Mouse (Mus musculus): ENCODE data around the gene Gm48552. TPM values are rescaled to one million over a fixed set of nuclear protein-coding genes. Genes with fewer than 3 reads are reported as not detected.
A peak's percentile ranks its signal among the peaks of the same experiment; 100 is the strongest.

Gene Gm48552
- polyA plus RNA-seq, 1 experiment from 2014 or later: 1.7 TPM

GRCm38 (mm10) chr10:81349961-81350350 is 38.8 kb upstream of the Gm48552 start:
- Histone ChIP-seq H3K36me3 (ENCODE audit: control insufficient read depth, insufficient read depth, low read length) (peaks cover 9% of the 10 kb centered on the region), H3K4me2 (ENCODE audit: low read depth, low read length) (peak overlapping the region; percentile 88), H3K9ac (ENCODE audit: low read length) (peak overlapping the region; percentile 80), H3K4me3 (ENCODE audit: low read length) (peak overlapping the region; percentile 84), H3K9me3 (ENCODE audit: control insufficient read depth, low read length) (no peaks in the 10 kb centered on the region), H3K4me1 (replicated peaks; ENCODE audit: control insufficient read depth, insufficient read depth, low read length) (peaks cover 36% of the 10 kb centered on the region), H3K27me3 (ENCODE audit: control insufficient read depth, insufficient read depth, low read depth, low read length) (peaks cover under 1% of the 10 kb centered on the region), H3K27ac (ENCODE audit: low read length) (peak overlapping the region; percentile 61)
- no peak; the same call in 1 of the 2 replicates for ATAC-seq (ENCODE audit: low read depth)
- 1% methylated on average over 28 of the region's 29 CpGs for WGBS

DNA sequence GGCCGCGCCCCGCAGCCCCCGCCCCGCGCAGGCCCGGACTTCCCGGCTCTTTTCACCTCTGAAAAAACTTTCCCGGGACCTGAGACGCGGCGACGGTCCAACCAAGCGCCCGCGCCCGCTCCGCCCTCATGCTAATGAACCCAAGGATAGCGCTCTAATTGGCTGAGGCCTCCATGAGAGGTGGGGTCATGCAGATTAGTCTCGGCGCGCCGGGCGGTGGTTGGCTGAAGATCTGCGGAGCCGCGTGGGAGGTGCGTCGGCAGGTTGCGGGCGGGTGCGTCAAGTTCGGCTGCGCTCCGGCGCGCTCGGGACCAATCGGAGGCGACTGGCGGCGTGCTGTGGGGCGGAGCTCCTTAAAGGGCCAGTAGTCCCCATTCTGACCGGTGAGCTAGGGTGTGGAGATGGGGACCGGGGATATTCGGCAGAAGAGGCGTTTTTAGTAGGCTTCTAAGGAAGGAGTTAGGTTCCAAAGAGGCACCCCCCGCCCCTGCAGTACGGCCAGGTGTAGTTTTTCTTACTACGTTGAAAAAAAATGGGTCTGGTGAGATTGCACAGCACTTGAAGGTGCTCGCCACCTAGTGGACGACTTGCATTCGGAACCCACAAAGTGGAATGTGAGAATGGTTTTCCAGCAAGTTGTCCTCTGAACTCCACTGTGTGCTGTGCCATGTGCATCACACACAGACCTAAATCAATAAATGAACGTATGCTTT is 38.3 kb upstream of the Gm48552 start, which contains the start of gene Hmg20b:
Gene Hmg20b (minus strand): TSS at position 130 of the 713 bp plus-strand sequence.
- Histone ChIP-seq H3K9ac (ENCODE audit: low read length) (peak within 1 kb of the TSS; percentile 80), H3K27ac (ENCODE audit: low read length) (peak within 1 kb of the TSS; percentile 61), H3K36me3 (ENCODE audit: control insufficient read depth, insufficient read depth, low read length) (peaks cover 9% of the 10 kb centered on the region), H3K9me3 (ENCODE audit: control insufficient read depth, low read length) (no peaks in the 10 kb centered on the region), H3K4me1 (replicated peaks; ENCODE audit: control insufficient read depth, insufficient read depth, low read length) (peaks cover 36% of the 10 kb centered on the region), H3K27me3 (ENCODE audit: control insufficient read depth, insufficient read depth, low read depth, low read length) (no peaks in the 10 kb centered on the region; the same call in 1 of the 2 replicates), H3K4me3 (ENCODE audit: low read length) (peak within 1 kb of the TSS; percentile 84), H3K4me2 (ENCODE audit: low read depth, low read length) (peak within 1 kb of the TSS; percentile 88)
- ATAC-seq (ENCODE audit: low read depth): peak; percentile 97
- under 1% methylated on average over 54 of the region's 54 CpGs for WGBS

DNA sequence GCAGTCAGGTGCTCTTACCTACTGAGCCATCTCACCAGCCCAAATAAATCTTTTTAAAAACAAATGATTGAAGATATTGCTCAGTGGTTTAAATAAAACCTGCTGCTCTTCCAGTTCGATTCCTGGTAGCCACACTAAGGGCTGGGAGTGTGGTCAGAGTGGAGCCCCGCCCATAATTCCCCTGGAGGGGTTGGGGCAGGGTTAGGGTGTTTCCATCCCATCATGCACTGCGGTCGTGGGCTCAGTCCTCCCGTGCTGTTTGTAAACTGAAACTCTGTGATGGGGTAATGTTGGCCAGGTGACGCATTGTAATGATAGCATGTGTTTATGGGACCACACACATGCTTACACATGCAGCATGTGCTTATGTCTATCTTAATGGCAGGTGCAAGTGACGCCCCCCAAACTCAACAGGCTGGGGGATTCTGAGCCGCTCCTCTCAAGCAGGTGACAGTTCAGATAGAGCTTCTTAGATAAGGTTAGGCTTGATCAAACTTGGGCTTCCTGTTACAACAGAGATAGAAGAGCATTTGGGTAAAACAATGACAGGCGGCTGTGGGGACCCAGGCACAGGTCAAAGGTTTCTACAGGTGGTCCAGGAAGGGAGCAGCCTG is 37.0 kb upstream of the Gm48552 start:
- H3K4me3 ChIP-seq (ENCODE audit: low read length): no peak overlapping the region
- no peaks in the 10 kb centered on the region for H3K9me3 ChIP-seq (ENCODE audit: control insufficient read depth, low read length)
- H3K27ac ChIP-seq (ENCODE audit: low read length): no peak overlapping the region
- peaks cover 29% of the 10 kb centered on the region for H3K4me1 ChIP-seq (replicated peaks; ENCODE audit: control insufficient read depth, insufficient read depth, low read length)
- no peak overlapping the region; the same call in 1 of the 2 replicates for H3K9ac ChIP-seq (ENCODE audit: low read length)
- peaks cover 7% of the 10 kb centered on the region for H3K36me3 ChIP-seq (ENCODE audit: control insufficient read depth, insufficient read depth, low read length)
- H3K4me2 ChIP-seq (ENCODE audit: low read depth, low read length): no peak overlapping the region
- ATAC-seq (ENCODE audit: low read depth): no peak
- H3K27me3 ChIP-seq (ENCODE audit: control insufficient read depth, insufficient read depth, low read depth, low read length): no peaks in the 10 kb centered on the region; the same call in 1 of the 2 replicates
- 19% methylated on average over 9 of the region's 9 CpGs for WGBS

DNA sequence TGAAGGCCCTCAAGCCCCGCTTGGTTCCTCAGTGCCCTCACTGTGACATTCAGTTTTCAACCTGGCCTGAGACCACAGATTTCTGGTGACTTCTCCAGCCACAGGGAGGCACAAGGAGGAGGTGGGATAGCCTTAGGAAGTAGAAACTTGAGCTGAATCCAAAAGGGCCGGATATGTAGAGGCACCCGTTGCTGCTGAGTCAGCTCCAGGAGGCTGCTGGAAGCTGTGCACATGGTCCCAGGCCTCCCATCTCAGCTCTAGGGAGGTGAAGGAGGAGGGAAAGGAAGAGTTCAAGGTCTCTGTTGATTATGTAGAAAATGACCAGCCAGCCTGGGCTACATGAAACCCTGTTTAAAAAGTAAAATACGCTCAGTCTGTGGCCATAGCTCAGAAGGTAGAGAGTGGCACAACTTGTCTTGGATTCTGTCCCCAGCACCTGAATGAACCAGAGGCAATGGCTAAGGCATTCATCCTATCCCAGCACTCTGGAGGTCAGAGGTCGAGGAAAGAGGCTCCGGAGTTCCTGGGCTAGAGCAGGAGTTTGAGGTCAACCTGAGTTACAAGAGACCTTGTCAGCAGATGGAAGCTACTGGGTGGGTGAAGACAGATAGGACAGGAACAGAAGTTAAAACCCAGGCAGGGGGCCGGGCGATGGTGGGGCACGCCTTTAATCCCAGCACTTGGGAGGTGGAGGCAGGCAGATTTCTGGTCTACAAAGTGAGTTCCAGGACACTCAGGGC is 33.9 kb upstream of the Gm48552 start:
- peaks cover 25% of the 10 kb centered on the region for H3K4me1 ChIP-seq (replicated peaks; ENCODE audit: control insufficient read depth, insufficient read depth, low read length)
- H3K27ac ChIP-seq (ENCODE audit: low read length): no peak overlapping the region
- no peaks in the 10 kb centered on the region for H3K36me3 ChIP-seq (ENCODE audit: control insufficient read depth, insufficient read depth, low read length)
- no peak for ATAC-seq (ENCODE audit: low read depth)
- no peaks in the 10 kb centered on the region for H3K27me3 ChIP-seq (ENCODE audit: control insufficient read depth, insufficient read depth, low read depth, low read length)
- H3K9ac ChIP-seq (ENCODE audit: low read length): no peak overlapping the region
- WGBS: 62% methylated on average over 9 of the region's 9 CpGs
- H3K9me3 ChIP-seq (ENCODE audit: control insufficient read depth, low read length): no peaks in the 10 kb centered on the region
- no peak overlapping the region for H3K4me3 ChIP-seq (ENCODE audit: low read length)
- H3K4me2 ChIP-seq (ENCODE audit: low read depth, low read length): no peak overlapping the region

DNA sequence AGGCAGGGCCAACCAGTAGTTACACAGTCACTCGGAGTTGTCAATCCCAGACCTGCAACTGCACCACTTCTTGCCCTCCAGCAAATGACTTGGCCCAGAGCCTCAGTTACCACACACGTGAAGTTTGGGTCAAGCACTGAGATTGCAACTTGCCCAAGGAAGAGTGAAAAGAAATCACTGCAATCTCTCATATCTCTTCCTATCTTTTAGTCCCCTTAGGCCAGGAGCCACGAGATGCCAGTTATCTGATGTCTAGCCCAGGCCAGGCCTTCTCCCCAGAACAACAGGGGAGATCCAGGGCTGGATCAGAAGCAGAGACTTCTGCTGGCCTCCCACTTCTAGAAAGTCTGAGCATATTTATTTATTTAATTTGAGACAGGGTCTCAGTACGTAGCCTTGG is 33.3 kb upstream of the Gm48552 start:
- peaks cover 25% of the 10 kb centered on the region for H3K4me1 ChIP-seq (replicated peaks; ENCODE audit: control insufficient read depth, insufficient read depth, low read length)
- H3K9me3 ChIP-seq (ENCODE audit: control insufficient read depth, low read length): no peaks in the 10 kb centered on the region
- H3K27me3 ChIP-seq (ENCODE audit: control insufficient read depth, insufficient read depth, low read depth, low read length): no peaks in the 10 kb centered on the region
- H3K4me2 ChIP-seq (ENCODE audit: low read depth, low read length): no peak overlapping the region
- WGBS: 80% methylated on average over 4 of the region's 4 CpGs
- no peaks in the 10 kb centered on the region for H3K36me3 ChIP-seq (ENCODE audit: control insufficient read depth, insufficient read depth, low read length)
- H3K4me3 ChIP-seq (ENCODE audit: low read length): no peak overlapping the region
- no peak for ATAC-seq (ENCODE audit: low read depth)
- H3K9ac ChIP-seq (ENCODE audit: low read length): no peak overlapping the region
- no peak overlapping the region for H3K27ac ChIP-seq (ENCODE audit: low read length)

GRCm38 (mm10) chr10:81356352-81356990 is 32.3 kb upstream of the Gm48552 start:
- Histone ChIP-seq H3K9me3 (ENCODE audit: control insufficient read depth, low read length) (no peaks in the 10 kb centered on the region), H3K4me3 (ENCODE audit: low read length) (no peak overlapping the region; the same call in 1 of the 2 replicates), H3K4me2 (ENCODE audit: low read depth, low read length) (peak overlapping the region; percentile 99), H3K4me1 (replicated peaks; ENCODE audit: control insufficient read depth, insufficient read depth, low read length) (peaks cover 27% of the 10 kb centered on the region), H3K36me3 (ENCODE audit: control insufficient read depth, insufficient read depth, low read length) (no peaks in the 10 kb centered on the region), H3K27ac (ENCODE audit: low read length) (no peak overlapping the region), H3K27me3 (ENCODE audit: control insufficient read depth, insufficient read depth, low read depth, low read length) (no peaks in the 10 kb centered on the region), H3K9ac (ENCODE audit: low read length) (no peak overlapping the region)
- 52% methylated on average over 12 of the region's 12 CpGs for WGBS
- no peak for ATAC-seq (ENCODE audit: low read depth)

DNA sequence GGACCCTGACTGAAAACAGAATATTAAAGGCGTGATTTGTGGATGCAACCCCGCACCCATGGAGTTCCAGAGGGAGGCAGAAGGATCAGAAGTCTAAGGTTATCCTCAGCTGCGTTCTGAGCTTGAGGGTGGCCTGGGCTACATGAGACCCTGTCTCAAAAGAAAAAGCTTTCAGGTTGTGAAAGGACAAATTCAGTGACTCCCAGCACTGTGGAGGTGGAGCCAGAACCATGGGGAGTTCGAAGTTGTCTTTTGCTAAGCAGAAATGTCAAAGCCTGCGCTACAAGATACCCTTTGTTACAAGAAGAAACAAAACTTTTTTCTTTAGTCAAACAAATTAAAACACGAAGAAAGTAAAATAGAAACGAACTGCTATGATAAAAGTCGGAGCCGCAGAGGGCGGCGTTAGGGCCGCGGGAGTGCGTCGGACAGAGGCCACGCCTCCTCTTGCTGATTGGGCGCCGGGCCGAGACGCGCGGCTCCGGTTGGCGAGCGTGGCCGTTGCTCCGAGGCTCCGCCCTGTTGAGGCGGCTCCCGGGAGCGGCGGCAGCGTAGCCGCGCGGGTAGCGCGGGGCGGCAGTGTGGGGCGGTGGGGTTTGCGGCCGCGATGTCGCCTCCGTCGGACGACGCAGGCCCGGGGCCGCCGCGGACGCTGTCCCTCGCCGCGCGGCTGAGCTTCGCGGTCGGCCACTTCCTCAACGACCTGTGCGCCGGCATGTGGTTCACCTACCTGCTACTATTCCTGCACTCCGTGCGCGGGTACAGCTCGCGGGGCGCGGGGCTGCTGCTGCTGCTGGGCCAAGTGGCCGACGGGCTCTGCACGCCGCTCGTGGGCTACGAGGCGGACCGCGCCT is 31.6 kb upstream of the Gm48552 start, which contains the start of gene Mfsd12:
Gene Mfsd12 (plus strand): TSS at position 501 of the 854 bp plus-strand sequence.
- WGBS: 2% methylated on average over 77 of the region's 79 CpGs

DNA sequence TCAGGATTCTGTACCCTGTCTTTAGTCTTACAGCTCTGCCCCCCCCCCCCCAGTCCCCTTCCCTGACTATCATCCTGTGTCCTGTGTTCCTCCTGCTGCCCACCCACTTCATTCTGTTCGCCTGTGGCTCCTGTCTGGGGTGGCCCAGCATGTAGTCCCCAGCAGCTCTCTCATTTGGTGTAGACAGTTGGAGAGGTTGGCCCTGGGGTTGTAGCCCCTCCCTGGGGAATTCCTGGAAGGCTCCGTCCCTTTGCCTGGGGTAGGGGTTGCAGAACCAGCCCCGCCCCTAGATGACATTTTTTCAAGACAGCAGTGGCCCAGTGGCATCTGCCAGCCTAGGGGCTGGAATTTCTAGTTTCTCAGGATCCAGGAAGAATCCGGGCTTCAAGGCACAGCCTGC is 30.6 kb upstream of the Gm48552 start:
- Histone ChIP-seq H3K4me3 (ENCODE audit: low read length) (peak overlapping the region; percentile 84), H3K9ac (ENCODE audit: low read length) (peak overlapping the region; percentile 89), H3K4me1 (replicated peaks; ENCODE audit: control insufficient read depth, insufficient read depth, low read length) (peaks cover 33% of the 10 kb centered on the region), H3K4me2 (ENCODE audit: low read depth, low read length) (peak overlapping the region; percentile 99), H3K27ac (ENCODE audit: low read length) (peak overlapping the region; percentile 48; the same call in 1 of the 2 replicates), H3K27me3 (ENCODE audit: control insufficient read depth, insufficient read depth, low read depth, low read length) (no peaks in the 10 kb centered on the region; the same call in 1 of the 2 replicates), H3K9me3 (ENCODE audit: control insufficient read depth, low read length) (no peaks in the 10 kb centered on the region), H3K36me3 (ENCODE audit: control insufficient read depth, insufficient read depth, low read length) (no peaks in the 10 kb centered on the region)
- 21% methylated on average over 4 of the region's 4 CpGs for WGBS
- ATAC-seq (ENCODE audit: low read depth): no peak

More for the DNA sequence above, 31.6 kb upstream of the Gm48552 start, which contains the start of gene Mfsd12:
- Histone ChIP-seq H3K27me3 (ENCODE audit: control insufficient read depth, insufficient read depth, low read depth, low read length) (no peaks in the 10 kb centered on the region), H3K36me3 (ENCODE audit: control insufficient read depth, insufficient read depth, low read length) (no peaks in the 10 kb centered on the region), H3K27ac (ENCODE audit: low read length) (peak within 1 kb of the TSS; percentile 48), H3K9me3 (ENCODE audit: control insufficient read depth, low read length) (no peaks in the 10 kb centered on the region), H3K4me2 (ENCODE audit: low read depth, low read length) (peak within 1 kb of the TSS; percentile 99), H3K4me3 (ENCODE audit: low read length) (peak within 1 kb of the TSS; percentile 84), H3K9ac (ENCODE audit: low read length) (peak within 1 kb of the TSS; percentile 89), H3K4me1 (replicated peaks; ENCODE audit: control insufficient read depth, insufficient read depth, low read length) (peaks cover 26% of the 10 kb centered on the region)
- peak; percentile 92 for ATAC-seq (ENCODE audit: low read depth)

Measured in lung, embryonic 16.5 days (tissue).